Mouse (Mus musculus): ENCODE results near the gene Dnah6. TPM values are rescaled to one million over a fixed set of nuclear protein-coding genes. Genes with fewer than 3 reads are reported as not detected.

The Dnah6 gene
- total and polyA plus RNA-seq, 3 experiments: 0.05 to 0.27 (median 0.07) TPM

DNA sequence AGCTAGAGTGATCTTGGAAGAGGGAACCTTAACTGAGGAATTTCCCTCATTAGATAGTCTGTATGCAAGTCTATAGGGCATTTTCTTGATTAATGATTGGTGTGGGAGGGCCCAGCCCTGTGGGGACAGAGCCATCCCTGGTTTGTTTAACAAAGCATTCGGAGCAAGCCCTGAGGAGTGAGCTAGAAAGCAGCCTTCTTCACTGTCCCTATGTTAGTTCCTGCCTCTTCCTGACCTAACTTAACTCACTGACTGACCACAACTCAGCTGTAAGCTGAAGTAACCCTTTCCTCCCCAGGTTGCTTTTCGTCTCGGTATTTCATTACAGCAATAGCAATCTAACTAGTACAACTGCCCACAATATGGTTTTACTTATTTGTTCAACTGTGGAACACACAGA lies 39.0 kb downstream of the Dnah6 start:
- intact Hi-C loops (cut with DNase I): no loop called here
- H3K4me1 ChIP-seq (ENCODE audit: control insufficient read depth, insufficient read depth, low read length): no peaks in the 10 kb centered on the region
- H3K36me3 ChIP-seq (ENCODE audit: control insufficient read depth, insufficient read depth, low read length): no peaks in the 10 kb centered on the region
- H3K9ac ChIP-seq (ENCODE audit: low read depth, low read length): no peak overlapping the region
- no peaks in the 10 kb centered on the region for H3K27me3 ChIP-seq (ENCODE audit: control insufficient read depth, insufficient read depth, low read length)
- no peak overlapping the region for H3K4me3 ChIP-seq
- H3K27ac ChIP-seq: no peak overlapping the region
- DNase-seq: no peak
- no peak for TF ChIP-seq POLR2A (IDR thresholded peaks at IDR 0.05; ENCODE audit: insufficient read depth, low read depth, low read length)
- TF ChIP-seq CTCF (IDR thresholded peaks at IDR 0.05): no peak
- TF ChIP-seq EP300 (IDR thresholded peaks at IDR 0.05; ENCODE audit: insufficient read depth, low read depth, low read length): no peak
- 43% methylated on average over 3 of the region's 3 CpGs for WGBS
- H3K79me2 ChIP-seq (replicated peaks; ENCODE audit: control insufficient read depth, insufficient read depth, low read length): no peaks in the 10 kb centered on the region

DNA sequence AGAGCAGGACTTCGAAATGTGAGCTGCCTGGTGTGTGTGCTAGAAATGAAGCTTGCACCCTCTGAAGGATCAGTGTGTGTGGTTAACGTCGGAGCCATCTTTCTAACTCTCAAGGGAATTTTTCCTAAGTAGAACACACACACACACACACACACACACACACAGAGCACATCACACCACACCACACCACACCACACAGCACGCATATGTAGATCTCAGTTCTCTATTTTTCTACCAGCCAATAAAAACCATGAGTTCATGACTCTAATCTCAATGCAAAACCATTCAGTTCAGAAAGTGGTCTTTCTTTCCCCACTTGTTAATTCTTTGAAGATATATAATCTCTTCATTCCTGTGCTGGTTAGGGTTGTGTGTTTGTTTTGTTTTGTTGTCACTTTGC lies 39.4 kb downstream of the Dnah6 start:
- Histone ChIP-seq H3K79me2 (replicated peaks; ENCODE audit: control insufficient read depth, insufficient read depth, low read length) (no peaks in the 10 kb centered on the region), H3K4me3 (no peak overlapping the region)

DNA sequence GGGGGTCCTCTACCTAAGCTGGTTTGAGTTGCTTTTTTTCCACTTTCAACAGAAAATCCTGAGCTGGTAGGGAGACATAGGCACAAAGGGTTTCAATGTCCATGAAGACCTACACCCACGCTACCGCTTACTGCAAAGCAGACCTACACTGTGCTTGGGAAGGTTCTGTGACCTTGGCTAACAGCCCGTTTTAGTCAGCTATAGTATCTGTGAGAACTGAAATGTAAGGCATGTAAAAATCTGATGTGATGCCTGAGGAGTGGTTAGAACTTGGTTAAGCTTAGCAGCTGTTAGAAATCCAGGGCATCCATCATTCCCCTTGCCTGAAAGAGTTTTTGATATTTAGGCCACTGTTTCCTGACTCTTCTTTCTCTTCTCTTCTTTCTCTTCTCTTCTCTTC lies 46.3 kb downstream of the Dnah6 start:
- no peak overlapping the region for H3K9ac ChIP-seq (ENCODE audit: low read depth, low read length)
- H3K4me1 ChIP-seq (ENCODE audit: control insufficient read depth, insufficient read depth, low read length): no peaks in the 10 kb centered on the region
- no peaks in the 10 kb centered on the region for H3K79me2 ChIP-seq (replicated peaks; ENCODE audit: control insufficient read depth, insufficient read depth, low read length)
- WGBS: 61% methylated on average over 3 of the region's 3 CpGs
- TF ChIP-seq EP300 (IDR thresholded peaks at IDR 0.05; ENCODE audit: insufficient read depth, low read depth, low read length) (no peak), POLR2A (IDR thresholded peaks at IDR 0.05; ENCODE audit: insufficient read depth, low read depth, low read length) (no peak), CTCF (IDR thresholded peaks at IDR 0.05) (no peak)
- no peak for DNase-seq
- intact Hi-C loops (cut with DNase I): no loop called here
- no peaks in the 10 kb centered on the region for H3K27me3 ChIP-seq (ENCODE audit: control insufficient read depth, insufficient read depth, low read length)
- no peak overlapping the region for H3K27ac ChIP-seq
- no peaks in the 10 kb centered on the region for H3K36me3 ChIP-seq (ENCODE audit: control insufficient read depth, insufficient read depth, low read length)
- no peak overlapping the region for H3K4me3 ChIP-seq

More for the DNA sequence above, 39.4 kb downstream of the Dnah6 start:
- DNase-seq: no peak
- 81% methylated on average over 4 of the region's 4 CpGs for WGBS
- H3K27me3 ChIP-seq (ENCODE audit: control insufficient read depth, insufficient read depth, low read length): no peaks in the 10 kb centered on the region
- H3K27ac ChIP-seq: no peak overlapping the region
- H3K36me3 ChIP-seq (ENCODE audit: control insufficient read depth, insufficient read depth, low read length): no peaks in the 10 kb centered on the region
- TF ChIP-seq CTCF (IDR thresholded peaks at IDR 0.05) (no peak), EP300 (IDR thresholded peaks at IDR 0.05; ENCODE audit: insufficient read depth, low read depth, low read length) (no peak)
- intact Hi-C loops (cut with DNase I): no loop called here
- H3K4me1 ChIP-seq (ENCODE audit: control insufficient read depth, insufficient read depth, low read length): no peaks in the 10 kb centered on the region
- no peak overlapping the region for H3K9ac ChIP-seq (ENCODE audit: low read depth, low read length)

DNA sequence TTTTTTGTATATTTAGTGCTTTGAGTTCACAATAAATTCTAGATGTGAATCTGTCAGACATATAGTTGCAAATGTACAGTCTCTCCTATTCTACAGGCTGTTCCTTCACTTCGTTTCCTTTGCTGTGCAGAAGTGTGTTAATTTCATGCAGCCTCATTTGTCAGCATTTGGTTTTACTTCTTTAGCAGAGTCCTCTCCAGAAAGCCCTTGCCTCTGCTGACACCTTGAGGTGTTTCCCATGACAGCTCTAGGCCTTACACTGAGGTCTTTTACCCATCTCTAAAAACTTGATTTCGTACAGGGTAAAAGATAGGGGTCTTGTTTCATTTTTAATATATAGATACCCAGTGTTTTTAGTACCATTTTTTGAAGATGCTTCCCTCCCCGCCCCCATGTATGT lies 54.2 kb downstream of the Dnah6 start:
- H3K9ac ChIP-seq (ENCODE audit: low read depth, low read length): no peak overlapping the region
- H3K27me3 ChIP-seq (ENCODE audit: control insufficient read depth, insufficient read depth, low read length): no peaks in the 10 kb centered on the region
- H3K36me3 ChIP-seq (ENCODE audit: control insufficient read depth, insufficient read depth, low read length): no peaks in the 10 kb centered on the region
- TF ChIP-seq POLR2A (IDR thresholded peaks at IDR 0.05; ENCODE audit: insufficient read depth, low read depth, low read length) (no peak), CTCF (IDR thresholded peaks at IDR 0.05) (no peak), EP300 (IDR thresholded peaks at IDR 0.05; ENCODE audit: insufficient read depth, low read depth, low read length) (no peak)
- DNase-seq: no peak
- H3K79me2 ChIP-seq (replicated peaks; ENCODE audit: control insufficient read depth, insufficient read depth, low read length): no peaks in the 10 kb centered on the region
- H3K4me1 ChIP-seq (ENCODE audit: control insufficient read depth, insufficient read depth, low read length): no peaks in the 10 kb centered on the region
- no peak overlapping the region for H3K27ac ChIP-seq
- 74% methylated on average over 3 of the region's 3 CpGs for WGBS
- H3K4me3 ChIP-seq: no peak overlapping the region
- intact Hi-C loops (cut with DNase I): no loop called here

DNA sequence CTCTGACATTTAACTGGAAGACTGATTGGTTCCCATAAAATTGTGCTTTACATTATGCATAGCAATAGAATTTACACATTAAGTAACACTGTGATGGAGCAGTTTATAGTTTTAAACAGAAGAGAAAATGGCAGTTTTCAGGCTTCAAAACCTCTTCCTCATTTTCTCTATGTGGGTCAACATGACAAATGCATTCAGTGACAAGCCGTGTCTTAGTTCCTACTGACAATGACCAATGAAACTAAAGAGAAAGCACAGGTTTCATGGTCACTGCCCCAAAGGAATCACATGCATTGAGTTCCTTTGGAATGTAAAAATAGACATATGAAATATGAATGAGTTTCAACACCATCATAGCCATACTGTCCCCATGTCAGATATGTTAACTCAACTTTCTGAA lies 58.5 kb downstream of the Dnah6 start:
- no peaks in the 10 kb centered on the region for H3K27me3 ChIP-seq (ENCODE audit: control insufficient read depth, insufficient read depth, low read length)
- intact Hi-C loops (cut with DNase I): no loop called here

DNA sequence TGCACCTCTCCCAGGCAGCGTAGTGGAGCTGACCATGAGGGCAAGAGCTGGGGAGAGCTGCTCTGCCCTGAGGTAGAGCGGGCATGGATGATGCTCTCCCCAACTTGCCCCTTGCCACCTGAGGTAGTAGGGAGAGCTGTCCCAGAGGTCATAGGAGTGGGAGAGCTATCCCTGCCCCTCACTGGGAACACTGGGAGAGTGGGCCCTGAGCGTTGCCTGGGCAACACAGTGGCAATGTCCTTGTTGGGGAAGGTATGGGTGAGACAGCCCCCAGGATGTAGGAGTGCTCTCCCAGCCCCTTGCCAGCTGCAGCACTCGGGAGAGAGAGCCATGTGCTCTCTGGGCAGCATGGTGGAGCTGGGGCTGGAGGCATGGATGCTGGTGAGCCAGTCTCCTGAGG lies 60.1 kb downstream of the Dnah6 start:
- Histone ChIP-seq H3K79me2 (replicated peaks; ENCODE audit: control insufficient read depth, insufficient read depth, low read length) (no peaks in the 10 kb centered on the region), H3K4me1 (ENCODE audit: control insufficient read depth, insufficient read depth, low read length) (no peaks in the 10 kb centered on the region), H3K36me3 (ENCODE audit: control insufficient read depth, insufficient read depth, low read length) (no peaks in the 10 kb centered on the region), H3K27ac (no peak overlapping the region), H3K9ac (ENCODE audit: low read depth, low read length) (no peak overlapping the region), H3K27me3 (ENCODE audit: control insufficient read depth, insufficient read depth, low read length) (no peaks in the 10 kb centered on the region), H3K4me3 (no peak overlapping the region)
- 85% methylated on average over 4 of the region's 4 CpGs for WGBS
- TF ChIP-seq EP300 (IDR thresholded peaks at IDR 0.05; ENCODE audit: insufficient read depth, low read depth, low read length): no peak
- TF ChIP-seq POLR2A (IDR thresholded peaks at IDR 0.05; ENCODE audit: insufficient read depth, low read depth, low read length): no peak
- TF ChIP-seq CTCF (IDR thresholded peaks at IDR 0.05): no peak
- intact Hi-C loops (cut with DNase I): no loop called here
- no peak for DNase-seq

More for the DNA sequence above, 58.5 kb downstream of the Dnah6 start:
- H3K27ac ChIP-seq: no peak overlapping the region
- no peaks in the 10 kb centered on the region for H3K4me1 ChIP-seq (ENCODE audit: control insufficient read depth, insufficient read depth, low read length)
- H3K36me3 ChIP-seq (ENCODE audit: control insufficient read depth, insufficient read depth, low read length): no peaks in the 10 kb centered on the region
- no peaks in the 10 kb centered on the region for H3K79me2 ChIP-seq (replicated peaks; ENCODE audit: control insufficient read depth, insufficient read depth, low read length)
- no peak overlapping the region for H3K9ac ChIP-seq (ENCODE audit: low read depth, low read length)
- no peak overlapping the region for H3K4me3 ChIP-seq
- TF ChIP-seq EP300 (IDR thresholded peaks at IDR 0.05; ENCODE audit: insufficient read depth, low read depth, low read length) (no peak), POLR2A (IDR thresholded peaks at IDR 0.05; ENCODE audit: insufficient read depth, low read depth, low read length) (no peak), CTCF (IDR thresholded peaks at IDR 0.05) (no peak)
- 91% methylated on average over 1 of the region's 1 CpGs for WGBS
- DNase-seq: no peak

Measured in heart, adult 2 months (tissue).